Mouse (Mus musculus) thymus, postnatal 14 days (tissue): ENCODE results near the gene Glb1.
A peak's percentile ranks its signal among the peaks of the same experiment; 100 is the strongest.
"Not testable (repeated sequence)": the region's sequence is repeated elsewhere in the genome, so short reads cannot be mapped to it uniquely, and the experiment has no call there.

Experiments used
- DNase-seq: peaks from one replicate; pipeline ENCODE4 v3.0.0; 2021

Gene Glb1

GRCm38 (mm10) chr9:114400949-114401684 lies at the start of gene Glb1, which contains the start of gene Tmppe:
Gene Glb1, plus strand, starts transcription at chr9:114401076.
Gene Tmppe, plus strand, starts transcription at chr9:114401105.
- DNase-seq: peak; percentile 88

- peak; percentile 77 for DNase-seq
Measured at GRCm38 (mm10) chr9:114367783-114368470, 32.9 kb upstream of the Glb1 start.

- DNase-seq: no peak
Measured at GRCm38 (mm10) chr9:114368471-114368858, 32.4 kb upstream of the Glb1 start.

GRCm38 (mm10) chr9:114369389-114369788 lies 31.5 kb upstream of the Glb1 start:
- not testable (repeated sequence) for DNase-seq

- peak; percentile 64 for DNase-seq
Measured at GRCm38 (mm10) chr9:114371717-114372116, 29.2 kb upstream of the Glb1 start.

GRCm38 (mm10) chr9:114375276-114375962 lies 25.5 kb upstream of the Glb1 start:
- DNase-seq: no peak

- no peak for DNase-seq
Measured at GRCm38 (mm10) chr9:114377168-114377567, 23.7 kb upstream of the Glb1 start.

GRCm38 (mm10) chr9:114379871-114380270 lies 21.0 kb upstream of the Glb1 start:
- DNase-seq: no peak

- peak; percentile 51 for DNase-seq
Measured at GRCm38 (mm10) chr9:114380881-114381733, 19.8 kb upstream of the Glb1 start.

GRCm38 (mm10) chr9:114382936-114383710 lies 17.8 kb upstream of the Glb1 start:
- DNase-seq: no peak

GRCm38 (mm10) chr9:114384691-114385090 lies 16.2 kb upstream of the Glb1 start:
- DNase-seq: no peak

- no peak for DNase-seq
Measured at GRCm38 (mm10) chr9:114385160-114385559, 15.7 kb upstream of the Glb1 start.

- no peak for DNase-seq
Measured at GRCm38 (mm10) chr9:114387086-114387485, 13.8 kb upstream of the Glb1 start.

GRCm38 (mm10) chr9:114388288-114388687 lies 12.6 kb upstream of the Glb1 start:
- DNase-seq: no peak

GRCm38 (mm10) chr9:114388701-114389370 lies 12.0 kb upstream of the Glb1 start:
- no peak for DNase-seq

GRCm38 (mm10) chr9:114389371-114389904 lies 11.4 kb upstream of the Glb1 start:
- peak; percentile 26 for DNase-seq

- peak; percentile 80 for DNase-seq
Measured at GRCm38 (mm10) chr9:114389905-114390748, 10.7 kb upstream of the Glb1 start, which contains the start of gene Crtap. Gene Crtap, minus strand, starts transcription at chr9:114390675.

GRCm38 (mm10) chr9:114390749-114391075 lies 10.2 kb upstream of the Glb1 start:
- DNase-seq: no peak

- not testable (repeated sequence) for DNase-seq
Measured at GRCm38 (mm10) chr9:114394136-114394535, 6.7 kb upstream of the Glb1 start.

GRCm38 (mm10) chr9:114394677-114395076 lies 6.2 kb upstream of the Glb1 start:
- no peak for DNase-seq
